Mouse (Mus musculus) heart, embryonic 12.5 days (tissue): Measurements from ENCODE around the gene Fam207a. TPM values are rescaled to one million over a fixed set of nuclear protein-coding genes. Genes with fewer than 3 reads are reported as not detected.

Experiments used
- ATAC-seq: fragments of 200-750 bp; cut with Nextera tagmentation; 2 replicates; pipeline ENCODE4 v1.8.0; 2017; ENCODE audit warnings: moderate TSS enrichment, moderate library complexity; ENCODE audit not compliant: insufficient number of reproducible peaks, low FRiP score
- H3K27ac ChIP-seq: fragments of 300-500 bp; sonication (generic); 2 replicates; pipeline ENCODE4 v1.5.1; 2016; ENCODE audit warnings: mild to moderate bottlenecking, moderate library complexity; ENCODE audit not compliant: poor library complexity, severe bottlenecking
- H3K27me3 ChIP-seq: fragments of 300-500 bp; sonication (generic); replicated peaks from 2 replicates; pipeline ENCODE4 v1.6.1; 2016; ENCODE audit warnings: mild to moderate bottlenecking, moderate library complexity
- H3K36me3 ChIP-seq: fragments of 300-500 bp; sonication (generic); 2 replicates; pipeline ENCODE4 v1.6.1; 2016; ENCODE audit warnings: mild to moderate bottlenecking, moderate library complexity
- H3K4me1 ChIP-seq: fragments of 300-500 bp; sonication (generic); replicated peaks from 2 replicates; pipeline ENCODE4 v1.6.1; 2016; ENCODE audit warnings: mild to moderate bottlenecking
- H3K4me2 ChIP-seq: fragments of 300-500 bp; sonication (generic); 2 replicates; pipeline ENCODE4 v1.6.1; 2016; ENCODE audit warnings: mild to moderate bottlenecking, moderate library complexity
- H3K4me3 ChIP-seq: fragments of 300-500 bp; sonication (generic); 2 replicates; pipeline ENCODE4 v1.5.1; 2016; ENCODE audit warnings: mild to moderate bottlenecking
- H3K9ac ChIP-seq: fragments of 300-500 bp; sonication (generic); 2 replicates; pipeline ENCODE4 v1.6.1; 2016; ENCODE audit warnings: mild to moderate bottlenecking, moderate library complexity
- H3K9me3 ChIP-seq: fragments of 300-500 bp; sonication (generic); replicated peaks from 2 replicates; pipeline ENCODE4 v1.6.1; 2016; ENCODE audit warnings: mild to moderate bottlenecking, moderate library complexity
- WGBS: fragments of 180-500 bp; shearing (Covaris S2); methylation state at CpG from one replicate; pipeline ENCODE4 v1.1.7; 2016; 5-methylcytosine and 5-hydroxymethylcytosine counted together
- polyA plus RNA-seq: library from polyadenylated mRNA; unstranded; fragments of >200 nt; fragmentation: Nextera tagmentation; extraction: Ambion mirVana; gene quantifications from 2 replicates; pipeline ENCODE4 v1.2.1, GENCODE M21; 2016

The Fam207a gene
- polyA plus RNA-seq, 1 experiment from 2014 or later = 31.0 TPM

- peak within 1 kb of the TSS; percentile 8; the same call in 1 of the 2 replicates for H3K27ac ChIP-seq
- ATAC-seq = no peak
- peaks cover 24% of the 10 kb centered on the region for H3K4me1 ChIP-seq
- no peaks in the 10 kb centered on the region for H3K9me3 ChIP-seq
- no peak within 1 kb of the TSS for H3K9ac ChIP-seq
- 0 out of 2 replicates have a peak within 1 kb of the TSS, but pooled peaks have one; percentile 2 for H3K4me2 ChIP-seq
- H3K4me3 ChIP-seq = no peak within 1 kb of the TSS
- H3K27me3 ChIP-seq = peaks cover 5% of the 10 kb centered on the region; the same call in 1 of the 2 replicates
- H3K36me3 ChIP-seq = no peaks in the 10 kb centered on the region
- 42% methylated on average over 9 of the region's 9 CpGs for WGBS
Measured at GRCm38 (mm10) chr10:77530140-77530539, 14.6 kb upstream of the Fam207a start, which contains the start of gene Itgb2. TSS of gene Itgb2 (plus strand) at chr10:77530252.

GRCm38 (mm10) chr10:77528634-77529033 lies 13.0 kb upstream of the Fam207a start:
- Histone ChIP-seq H3K9ac (no peak overlapping the region), H3K9me3 (no peaks in the 10 kb centered on the region), H3K4me3 (no peak overlapping the region), H3K4me2 (no peak overlapping the region), H3K27me3 (peaks cover 15% of the 10 kb centered on the region; the same call in 1 of the 2 replicates), H3K4me1 (peaks cover 24% of the 10 kb centered on the region), H3K27ac (no peak overlapping the region), H3K36me3 (no peaks in the 10 kb centered on the region)
- ATAC-seq = no peak
- WGBS = 78% methylated on average over 6 of the region's 6 CpGs

- WGBS = 69% methylated on average over 2 of the region's 2 CpGs
- Histone ChIP-seq H3K4me3 (no peak overlapping the region), H3K9ac (no peak overlapping the region), H3K27ac (no peak overlapping the region), H3K4me2 (no peak overlapping the region), H3K36me3 (no peaks in the 10 kb centered on the region), H3K27me3 (peaks cover 22% of the 10 kb centered on the region; the same call in 1 of the 2 replicates), H3K4me1 (peaks cover 29% of the 10 kb centered on the region), H3K9me3 (no peaks in the 10 kb centered on the region)
- no peak for ATAC-seq
Measured at GRCm38 (mm10) chr10:77526488-77526887, 10.9 kb upstream of the Fam207a start.

- ATAC-seq = no peak; the same call in 1 of the 2 replicates
- H3K27me3 ChIP-seq = peaks cover 23% of the 10 kb centered on the region; the same call in 1 of the 2 replicates
- H3K27ac ChIP-seq = no peak overlapping the region
- H3K4me3 ChIP-seq = no peak overlapping the region
- H3K4me2 ChIP-seq = no peak overlapping the region
- 57% methylated on average over 7 of the region's 7 CpGs for WGBS
- H3K9me3 ChIP-seq = no peaks in the 10 kb centered on the region
- peaks cover 11% of the 10 kb centered on the region for H3K4me1 ChIP-seq
- no peak overlapping the region for H3K9ac ChIP-seq
- H3K36me3 ChIP-seq = no peaks in the 10 kb centered on the region
Measured at GRCm38 (mm10) chr10:77523321-77523720, 7.7 kb upstream of the Fam207a start.

GRCm38 (mm10) chr10:77522746-77523145 lies 7.2 kb upstream of the Fam207a start:
- Histone ChIP-seq H3K4me1 (peaks cover 11% of the 10 kb centered on the region), H3K4me2 (peak overlapping the region; percentile 65), H3K9me3 (no peaks in the 10 kb centered on the region), H3K27ac (no peak overlapping the region), H3K36me3 (no peaks in the 10 kb centered on the region), H3K27me3 (peaks cover 23% of the 10 kb centered on the region; the same call in 1 of the 2 replicates), H3K4me3 (peak overlapping the region; percentile 29; the same call in 1 of the 2 replicates), H3K9ac (peak overlapping the region; percentile 34; the same call in 1 of the 2 replicates)
- WGBS = 58% methylated on average over 12 of the region's 12 CpGs
- no peak for ATAC-seq

- peaks cover 23% of the 10 kb centered on the region; the same call in 1 of the 2 replicates for H3K27me3 ChIP-seq
- H3K27ac ChIP-seq = no peak overlapping the region
- 19% methylated on average over 18 of the region's 18 CpGs for WGBS
Measured at GRCm38 (mm10) chr10:77522021-77522731, 6.6 kb upstream of the Fam207a start.

GRCm38 (mm10) chr10:77520497-77520896 lies 4.9 kb upstream of the Fam207a start:
- Histone ChIP-seq H3K4me3 (no peak overlapping the region), H3K27me3 (peaks cover 21% of the 10 kb centered on the region; the same call in 1 of the 2 replicates), H3K27ac (no peak overlapping the region), H3K36me3 (no peaks in the 10 kb centered on the region), H3K4me1 (peaks cover 21% of the 10 kb centered on the region), H3K9me3 (no peaks in the 10 kb centered on the region), H3K4me2 (no peak overlapping the region), H3K9ac (no peak overlapping the region)
- WGBS = 82% methylated on average over 5 of the region's 5 CpGs
- no peak for ATAC-seq

More at GRCm38 (mm10) chr10:77522021-77522731, 6.6 kb upstream of the Fam207a start:
- Histone ChIP-seq H3K4me3 (peak overlapping the region; percentile 29), H3K4me2 (peak overlapping the region; percentile 65), H3K36me3 (no peaks in the 10 kb centered on the region), H3K4me1 (peaks cover 11% of the 10 kb centered on the region), H3K9ac (peak overlapping the region; percentile 34; the same call in 1 of the 2 replicates), H3K9me3 (no peaks in the 10 kb centered on the region)
- no peak; the same call in 1 of the 2 replicates for ATAC-seq

- Histone ChIP-seq H3K9me3 (no peaks in the 10 kb centered on the region), H3K4me2 (no peak overlapping the region), H3K4me3 (no peak overlapping the region), H3K9ac (no peak overlapping the region), H3K27ac (no peak overlapping the region), H3K27me3 (peaks cover 13% of the 10 kb centered on the region; the same call in 1 of the 2 replicates), H3K36me3 (peaks cover under 1% of the 10 kb centered on the region), H3K4me1 (peaks cover 31% of the 10 kb centered on the region)
- no peak for ATAC-seq
- 58% methylated on average over 3 of the region's 3 CpGs for WGBS
Measured at GRCm38 (mm10) chr10:77519191-77519590, 3.6 kb upstream of the Fam207a start.

GRCm38 (mm10) chr10:77517801-77518200 lies 2.2 kb upstream of the Fam207a start:
- Histone ChIP-seq H3K4me2 (no peak overlapping the region), H3K4me1 (peaks cover 28% of the 10 kb centered on the region)
- WGBS = 84% methylated on average over 5 of the region's 5 CpGs

GRCm38 (mm10) chr10:77517066-77517620 lies 1.6 kb upstream of the Fam207a start:
- peaks cover 7% of the 10 kb centered on the region; the same call in 1 of the 2 replicates for H3K27me3 ChIP-seq
- H3K4me2 ChIP-seq = peak overlapping the region; percentile 97
- peak overlapping the region; percentile 41 for H3K9ac ChIP-seq
- no peak for ATAC-seq
- H3K9me3 ChIP-seq = no peaks in the 10 kb centered on the region
- H3K27ac ChIP-seq = no peak overlapping the region
- H3K4me3 ChIP-seq = no peak overlapping the region
- 19% methylated on average over 20 of the region's 20 CpGs for WGBS
- peaks cover 22% of the 10 kb centered on the region for H3K4me1 ChIP-seq
- peaks cover 18% of the 10 kb centered on the region for H3K36me3 ChIP-seq

More at GRCm38 (mm10) chr10:77517801-77518200, 2.2 kb upstream of the Fam207a start:
- no peak for ATAC-seq
- Histone ChIP-seq H3K9ac (no peak overlapping the region), H3K36me3 (peaks cover 12% of the 10 kb centered on the region), H3K27me3 (peaks cover 7% of the 10 kb centered on the region; the same call in 1 of the 2 replicates), H3K27ac (no peak overlapping the region), H3K4me3 (no peak overlapping the region), H3K9me3 (no peaks in the 10 kb centered on the region)

GRCm38 (mm10) chr10:77516379-77516951 lies 880 bp upstream of the Fam207a start:
- peaks cover 21% of the 10 kb centered on the region for H3K4me1 ChIP-seq
- H3K4me3 ChIP-seq = peak overlapping the region; percentile 95
- H3K9ac ChIP-seq = peak overlapping the region; percentile 92
- peak overlapping the region; percentile 97 for H3K4me2 ChIP-seq
- peak overlapping the region; percentile 76 for H3K27ac ChIP-seq
- no peak for ATAC-seq
- H3K9me3 ChIP-seq = no peaks in the 10 kb centered on the region
- WGBS = 42% methylated on average over 14 of the region's 14 CpGs
- H3K27me3 ChIP-seq = peaks cover under 1% of the 10 kb centered on the region; the same call in 1 of the 2 replicates
- peaks cover 25% of the 10 kb centered on the region for H3K36me3 ChIP-seq
